Mouse (Mus musculus) kidney, postnatal 0 days (tissue): ENCODE data around the gene Cd80. TPM values are rescaled to one million over a fixed set of nuclear protein-coding genes. Genes with fewer than 3 reads are reported as not detected.
"Not testable (repeated sequence)": the region's sequence is repeated elsewhere in the genome, so short reads cannot be mapped to it uniquely, and the experiment has no call there.

Source experiments
- ATAC-seq: fragments of 200-750 bp; cut with Nextera tagmentation; replicated peaks from 2 replicates; pipeline ENCODE4 v1.8.0; 2017; ENCODE audit warnings: low read depth, moderate number of reproducible peaks, moderate TSS enrichment, moderate library complexity; ENCODE audit not compliant: low FRiP score
- DNase-seq: peaks from one replicate; pipeline ENCODE4 v3.0.0-alpha.2; 2016; ENCODE audit warnings: low spot score
- H3K27ac ChIP-seq: fragments of 300-500 bp; sonication (generic); 2 replicates; pipeline ENCODE4 v1.5.1; 2014; ENCODE audit warnings: mild to moderate bottlenecking
- H3K27me3 ChIP-seq: fragments of 300-500 bp; sonication (generic); 2 replicates; pipeline ENCODE4 v1.6.1; 2014; ENCODE audit warnings: low read length, mixed read lengths; ENCODE audit not compliant: insufficient read depth
- H3K36me3 ChIP-seq: fragments of 300-500 bp; sonication (generic); 2 replicates; pipeline ENCODE4 v1.6.1; 2014; ENCODE audit warnings: low read length, mixed read lengths; ENCODE audit not compliant: insufficient read depth
- H3K4me1 ChIP-seq: fragments of 300-500 bp; sonication (generic); replicated peaks from 2 replicates; pipeline ENCODE4 v1.6.1; 2014; ENCODE audit warnings: antibody characterized with exemption, low read length, mixed read lengths; ENCODE audit not compliant: insufficient read depth
- H3K4me2 ChIP-seq: fragments of 300-500 bp; sonication (generic); 2 replicates; pipeline ENCODE4 v1.6.1; 2014; ENCODE audit warnings: mild to moderate bottlenecking, low read length, moderate library complexity, mixed read lengths
- H3K4me3 ChIP-seq: fragments of 300-500 bp; sonication (generic); replicated peaks from 2 replicates; pipeline ENCODE4 v1.5.1; 2014; ENCODE audit warnings: low read depth, low read length
- H3K9ac ChIP-seq: fragments of 300-500 bp; sonication (generic); 2 replicates; pipeline ENCODE4 v1.6.1; 2014; ENCODE audit warnings: low read depth, low read length
- H3K9me3 ChIP-seq: fragments of 300-500 bp; sonication (generic); replicated peaks from 2 replicates; pipeline ENCODE4 v1.6.1; 2016; ENCODE audit warnings: low read length, inconsistent platforms, mixed read lengths
- CTCF ChIP-seq: IDR thresholded peaks from 2 replicates; pipeline ENCODE4 v1.5.1; 2016; ENCODE audit warnings: antibody characterized with exemption, low read depth, mild to moderate bottlenecking, moderate library complexity
- WGBS: fragments of 180-500 bp; shearing (Covaris S2); extraction: QIAGEN DNeasy Blood & Tissue Kit; methylation state at CpG from one replicate; pipeline ENCODE4 v1.1.7; 2014; 5-methylcytosine and 5-hydroxymethylcytosine counted together
- polyA plus RNA-seq: library from polyadenylated mRNA; unstranded; fragments of >200 nt; fragmentation: Nextera tagmentation; extraction: Ambion mirVana; gene quantifications from 2 replicates; pipeline ENCODE4 v1.2.1, GENCODE M21; 2015

Cd80 gene
- polyA plus RNA-seq, 1 experiment from 2014 or later, result 0.20 TPM

DNA sequence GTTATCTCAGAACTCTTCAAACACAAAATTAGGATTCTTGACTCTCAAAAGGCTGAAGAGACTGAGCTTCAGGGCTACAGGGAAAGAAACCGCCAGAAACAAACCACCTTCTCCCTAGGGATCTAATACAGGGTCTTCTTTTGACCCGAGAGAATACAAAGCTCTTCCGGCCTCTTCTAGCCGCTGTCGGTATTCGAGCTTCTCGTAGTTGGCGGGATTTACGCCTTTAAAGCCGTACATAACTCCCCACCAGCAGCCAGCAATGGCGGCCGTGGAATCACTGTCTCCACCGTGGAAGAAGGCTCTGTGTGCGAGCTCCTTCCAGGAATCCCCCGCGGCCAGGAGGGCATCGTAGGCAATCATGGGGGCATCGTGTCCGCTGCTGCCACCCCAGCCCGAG is 9.8 kb upstream of the Cd80 start:
- no peaks in the 10 kb centered on the region for H3K4me1 ChIP-seq
- ATAC-seq (no peak), DNase-seq (no peak)
- no peak overlapping the region for H3K4me3 ChIP-seq
- no peak overlapping the region for H3K9ac ChIP-seq
- H3K4me2 ChIP-seq, result no peak overlapping the region
- no peaks in the 10 kb centered on the region for H3K9me3 ChIP-seq
- 96% methylated on average over 20 of the region's 20 CpGs for WGBS
- TF ChIP-seq CTCF, result no peak
- H3K27me3 ChIP-seq, result no peaks in the 10 kb centered on the region
- no peak overlapping the region for H3K27ac ChIP-seq
- peaks cover 28% of the 10 kb centered on the region for H3K36me3 ChIP-seq

DNA sequence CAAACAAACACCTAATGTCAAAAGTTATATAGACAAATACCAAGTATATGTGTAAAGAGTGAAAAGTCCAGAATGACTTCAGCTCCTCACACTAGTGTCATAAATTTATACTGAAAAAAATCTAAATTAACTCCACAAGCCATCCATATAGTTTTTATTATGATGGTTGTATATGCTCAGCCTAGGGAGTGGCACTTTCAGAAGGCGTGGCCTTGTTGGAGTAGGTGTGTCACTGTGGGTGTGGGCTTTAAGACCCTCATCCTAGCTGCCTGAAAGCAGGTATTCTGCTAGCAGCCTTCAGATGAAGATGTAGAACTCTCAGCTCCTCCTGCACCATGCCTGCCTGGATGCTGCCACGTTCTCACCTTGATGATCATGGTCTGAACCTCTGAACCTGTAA is 9.2 kb upstream of the Cd80 start:
- H3K4me3 ChIP-seq, DNase-seq, H3K9ac ChIP-seq, H3K4me1 ChIP-seq, H3K9me3 ChIP-seq, H3K27me3 ChIP-seq, ATAC-seq, H3K27ac ChIP-seq, H3K4me2 ChIP-seq: not testable (repeated sequence)
- WGBS, result 94% methylated on average over 2 of the region's 2 CpGs
- H3K36me3 ChIP-seq, result peaks cover 28% of the 10 kb centered on the region

DNA sequence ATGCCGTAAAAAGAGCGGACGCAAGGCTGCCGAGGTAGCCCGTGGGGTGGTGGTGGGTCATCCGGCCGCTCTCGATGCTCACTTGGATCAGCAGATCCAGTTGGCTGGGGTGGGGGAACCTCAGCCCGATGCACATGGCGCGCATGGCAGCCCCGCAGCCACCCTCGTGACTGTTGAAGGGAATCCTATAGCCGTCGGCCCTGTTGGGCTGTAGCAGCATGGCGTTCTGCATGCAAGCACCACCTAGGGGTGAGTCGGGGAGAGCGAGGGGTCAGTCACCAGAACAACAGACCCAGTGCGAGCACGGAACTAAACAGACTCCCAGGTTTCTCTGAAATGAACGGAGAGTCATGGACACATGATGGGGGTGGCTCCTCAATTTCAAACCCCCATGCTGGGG is 8.0 kb upstream of the Cd80 start:
- Histone ChIP-seq H3K4me3 (no peak overlapping the region), H3K27ac (no peak overlapping the region), H3K36me3 (peaks cover 28% of the 10 kb centered on the region), H3K4me1 (0 out of 2 replicates have a peak, but pooled peaks cover 4% of the 10 kb centered on the region), H3K9ac (no peak overlapping the region), H3K27me3 (no peaks in the 10 kb centered on the region), H3K9me3 (no peaks in the 10 kb centered on the region), H3K4me2 (no peak overlapping the region)
- WGBS, result 93% methylated on average over 21 of the region's 21 CpGs
- no peak; the same call in 1 of the 2 replicates for TF ChIP-seq CTCF
- ATAC-seq (no peak), DNase-seq (no peak)

GRCm38 (mm10) chr16:38448458-38448857 is 6.9 kb upstream of the Cd80 start:
- Histone ChIP-seq H3K36me3 (peaks cover 28% of the 10 kb centered on the region), H3K27me3 (no peaks in the 10 kb centered on the region), H3K27ac (no peak overlapping the region), H3K4me3 (no peak overlapping the region), H3K9ac (no peak overlapping the region), H3K9me3 (no peaks in the 10 kb centered on the region), H3K4me2 (no peak overlapping the region), H3K4me1 (0 out of 2 replicates have a peak, but pooled peaks cover 4% of the 10 kb centered on the region)
- ATAC-seq, result no peak
- 90% methylated on average over 12 of the region's 12 CpGs for WGBS
- no peak for DNase-seq
- no peak for TF ChIP-seq CTCF

DNA sequence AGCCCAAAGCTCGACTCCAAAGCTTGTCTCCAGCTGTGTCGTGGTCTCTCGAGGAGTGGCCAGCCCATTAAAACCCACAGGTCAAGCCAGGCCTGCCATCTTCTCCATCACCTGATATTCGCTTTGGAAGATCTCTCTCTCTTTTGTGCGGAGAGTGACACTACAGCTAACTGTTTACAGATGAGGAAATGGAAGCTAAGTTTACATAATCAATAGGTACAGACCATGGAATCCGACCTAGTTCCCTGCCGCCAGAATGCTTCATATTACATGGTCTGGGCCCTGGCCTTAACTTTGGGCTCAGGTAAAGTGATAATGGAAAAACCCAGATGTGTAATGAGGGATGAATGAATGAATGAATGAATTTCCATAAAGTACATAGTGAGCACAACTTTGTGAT is 4.7 kb upstream of the Cd80 start:
- no peak for ATAC-seq
- Histone ChIP-seq H3K9ac (no peak overlapping the region), H3K9me3 (no peaks in the 10 kb centered on the region), H3K4me2 (no peak overlapping the region), H3K4me1 (0 out of 2 replicates have a peak, but pooled peaks cover 4% of the 10 kb centered on the region), H3K27ac (no peak overlapping the region), H3K36me3 (peaks cover 21% of the 10 kb centered on the region), H3K4me3 (no peak overlapping the region), H3K27me3 (no peaks in the 10 kb centered on the region)
- 93% methylated on average over 7 of the region's 7 CpGs for WGBS
- no peak for DNase-seq
- no peak for TF ChIP-seq CTCF

DNA sequence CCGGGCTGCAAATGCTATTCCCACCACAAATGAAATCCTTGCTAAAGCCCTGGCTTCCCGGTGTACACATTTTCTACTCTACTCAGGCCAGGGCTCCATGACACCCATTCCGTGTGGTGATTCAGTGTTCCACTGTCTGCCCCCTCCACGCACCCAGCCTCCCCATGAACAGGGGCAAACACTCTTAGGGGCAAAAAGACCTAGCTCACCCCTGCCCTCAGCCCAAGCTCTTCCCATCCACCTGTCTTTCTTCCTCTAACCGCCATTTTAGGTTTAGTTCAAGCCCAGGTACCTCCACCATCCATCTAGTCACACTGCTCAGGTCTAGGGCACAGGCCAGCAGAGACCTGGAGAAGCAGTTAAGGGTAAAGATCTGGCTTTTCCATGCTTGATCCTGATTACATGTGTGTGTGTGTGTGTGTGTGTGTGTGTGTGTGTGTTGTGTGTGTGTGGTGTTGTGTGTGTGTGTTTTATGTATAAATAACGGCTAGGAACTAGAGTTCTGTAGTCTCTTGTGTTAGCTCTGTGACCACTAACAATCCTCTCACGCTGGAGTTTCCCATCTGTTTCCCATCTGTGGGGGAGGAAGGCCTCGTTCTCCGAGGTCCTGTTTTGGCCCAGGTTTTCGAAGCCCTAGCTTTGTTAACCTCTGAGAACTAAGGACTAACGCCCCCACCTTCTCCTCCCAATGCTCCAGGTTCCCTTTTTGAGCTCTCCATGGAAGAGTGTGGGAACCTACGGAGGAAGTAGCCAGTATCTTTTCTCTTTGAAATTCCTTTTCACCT is 3.7 kb upstream of the Cd80 start:
- Histone ChIP-seq H3K36me3 (peaks cover 15% of the 10 kb centered on the region), H3K9me3 (no peaks in the 10 kb centered on the region), H3K9ac (peak overlapping the region; percentile 89), H3K4me2 (peak overlapping the region; percentile 90), H3K27me3 (no peaks in the 10 kb centered on the region), H3K4me1 (0 out of 2 replicates have a peak, but pooled peaks cover 4% of the 10 kb centered on the region), H3K27ac (peak overlapping the region; percentile 97), H3K4me3 (peak overlapping the region; percentile 63)
- ATAC-seq, result no peak
- 40% methylated on average over 12 of the region's 12 CpGs for WGBS
- DNase-seq, result peak; percentile 60
- TF ChIP-seq CTCF, result no peak
